35 mouse cellular contexts compared by ENCODE assay signal in genomic region chr10:12456867-12457266, GRCm38 (mm10).
"Had no signal": no experiment of that assay in that cellular context is flagged by ENCODE, and none has a peak within 500 bp of the region (broad histone marks: within the 10 kb centered on the region; RNA-seq: fewer than 3 reads in every experiment).

No protein-coding gene starts in this region.

- H3K27ac ChIP-seq: heart, embryonic 13.5 days; heart, embryonic 15.5 days; hindbrain, embryonic 10.5 days; hindbrain, embryonic 12.5 days; hindbrain, embryonic 13.5 days; hindbrain, embryonic 14.5 days; hindbrain, embryonic 15.5 days; hindbrain, postnatal 0 days; intestine, embryonic 15.5 days; kidney, embryonic 15.5 days; kidney, postnatal 0 days; layer of hippocampus, adult 2 months; left cerebral cortex, adult 2 months had no signal

- H3K9ac ChIP-seq: heart, embryonic 12.5 days; heart, embryonic 13.5 days; heart, embryonic 15.5 days; hindbrain, embryonic 12.5 days; hindbrain, embryonic 13.5 days; hindbrain, embryonic 14.5 days; hindbrain, embryonic 15.5 days; intestine, embryonic 15.5 days; kidney, embryonic 15.5 days had no signal

- ATAC-seq: hindbrain, embryonic 16.5 days; hindbrain, postnatal 0 days; inflammation-experienced regulatory T-cells, adult 6 months; intestine, embryonic 15.5 days; intestine, embryonic 16.5 days; intestine, postnatal 0 days had no signal

- H3K27me3 ChIP-seq: heart, embryonic 12.5 days; heart, embryonic 13.5 days; heart, embryonic 15.5 days; hindbrain, embryonic 12.5 days; hindbrain, embryonic 13.5 days; hindbrain, embryonic 15.5 days; intestine, embryonic 15.5 days; kidney, embryonic 15.5 days had no signal

- DNase-seq: heart, postnatal 10 days; heart, postnatal 14 days; heart, postnatal 36 days; heart, postnatal 4 days; kidney, adult 11 months; kidney, adult 18-20 months; kidney, adult 2 months; kidney, adult 8-10 months; kidney, adult 9 months; kidney, postnatal 10 days; kidney, postnatal 14 days; kidney, postnatal 25 days; kidney, postnatal 36 days; kidney, postnatal 4 days; layer of hippocampus, adult 9-11 months; layer of hippocampus, postnatal 36 days had no signal

- H3K9me3 ChIP-seq: heart, embryonic 12.5 days; heart, embryonic 13.5 days; heart, embryonic 15.5 days; hindbrain, embryonic 10.5 days; hindbrain, embryonic 12.5 days; hindbrain, embryonic 13.5 days; hindbrain, embryonic 15.5 days; intestine, embryonic 15.5 days; kidney, embryonic 15.5 days had no signal

- H3K4me2 ChIP-seq: heart, embryonic 11.5 days; heart, embryonic 12.5 days; heart, embryonic 13.5 days; heart, embryonic 15.5 days; hindbrain, embryonic 12.5 days; hindbrain, embryonic 13.5 days; hindbrain, embryonic 14.5 days; hindbrain, embryonic 15.5 days; intestine, embryonic 15.5 days; kidney, embryonic 15.5 days had no signal

- H3K4me1 ChIP-seq: heart, embryonic 12.5 days; heart, embryonic 13.5 days; heart, embryonic 15.5 days; hindbrain, embryonic 10.5 days; hindbrain, embryonic 12.5 days; hindbrain, embryonic 13.5 days; hindbrain, embryonic 15.5 days; intestine, embryonic 15.5 days; kidney, embryonic 15.5 days had no signal

- H3K36me3 ChIP-seq: hindbrain, embryonic 12.5 days; hindbrain, embryonic 13.5 days; hindbrain, embryonic 15.5 days; intestine, embryonic 15.5 days had no signal

- H3K4me3 ChIP-seq: heart, embryonic 12.5 days; heart, embryonic 13.5 days; heart, embryonic 15.5 days; hindbrain, embryonic 10.5 days; hindbrain, embryonic 12.5 days; hindbrain, embryonic 13.5 days; hindbrain, embryonic 15.5 days; intestine, embryonic 15.5 days; kidney, embryonic 15.5 days; layer of hippocampus, adult 2 months; left cerebral cortex, adult 2 months had no signal
